ENCODE assay signal across 15 mouse cellular contexts in genomic region chr8:112411968-112412367, GRCm38 (mm10).
DNase-seq lines count a peak whose midpoint lies in the region; ATAC-seq and TF ChIP-seq lines count a peak whose summit lies in the region.
"Had no signal": no experiment of that assay in that cellular context is flagged by ENCODE, and none has a peak within 500 bp of the region (broad histone marks: within the 10 kb centered on the region; RNA-seq: fewer than 3 reads in every experiment).

No protein-coding gene starts in this region.

- H3K27me3 ChIP-seq in liver, postnatal 0 days (ENCODE audit: insufficient read depth, low read length): no peaks in the 10 kb centered on the region
- H3K27me3 ChIP-seq in liver, embryonic 11.5 days (replicated peaks; ENCODE audit: control insufficient read depth, insufficient read depth, low read length): no peaks in the 10 kb centered on the region
- H3K27me3 ChIP-seq: embryonic facial prominence, embryonic 12.5 days; heart, embryonic 13.5 days; hindbrain, embryonic 12.5 days; midbrain, embryonic 13.5 days had no signal

- TF ChIP-seq CTCF in liver, postnatal 0 days (IDR thresholded peaks at IDR 0.05; ENCODE audit: low read depth): 0 out of 2 replicates have a peak, but pooled peaks have one; percentile 12

- WGBS in liver, postnatal 0 days (ENCODE audit: insufficient replicate concordance): 79% methylated on average over 5 of the region's 5 CpGs
- WGBS in liver, embryonic 11.5 days: 79% methylated on average over 5 of the region's 5 CpGs

- no peak overlapping the region for H3K4me2 ChIP-seq in liver, postnatal 0 days (ENCODE audit: low read depth, low read length)
- no peak overlapping the region for H3K4me2 ChIP-seq in liver, embryonic 11.5 days
- H3K4me2 ChIP-seq: embryonic facial prominence, embryonic 12.5 days; heart, embryonic 13.5 days; hindbrain, embryonic 12.5 days; lung, embryonic 14.5 days; midbrain, embryonic 13.5 days had no signal

- DNase-seq in heart, adult 11 months: peak; percentile 46
- DNase-seq in heart, postnatal 10 days: no peak
- no peak for DNase-seq in liver, postnatal 0 days
- no peak for DNase-seq in liver, embryonic 11.5 days (ENCODE audit: low spot score)
- DNase-seq in ES-CJ7 (ENCODE audit: low read depth, low spot score): peak; percentile 51
- DNase-seq in testis, postnatal 14 days (ENCODE audit: low spot score): peak; percentile 54
- DNase-seq in thymus, postnatal 0 days (ENCODE audit: low spot score): no peak

- H3K36me3 ChIP-seq in liver, postnatal 0 days (replicated peaks; ENCODE audit: insufficient read depth, low read length): no peaks in the 10 kb centered on the region
- no peaks in the 10 kb centered on the region for H3K36me3 ChIP-seq in liver, embryonic 11.5 days (ENCODE audit: control insufficient read depth, insufficient read depth, low read length)
- H3K36me3 ChIP-seq: embryonic facial prominence, embryonic 12.5 days; heart, embryonic 13.5 days; hindbrain, embryonic 12.5 days; midbrain, embryonic 13.5 days had no signal

- H3K4me1 ChIP-seq in liver, postnatal 0 days (ENCODE audit: insufficient read depth): no peaks in the 10 kb centered on the region
- H3K4me1 ChIP-seq in liver, embryonic 11.5 days (replicated peaks; ENCODE audit: control insufficient read depth, insufficient read depth, low read length): no peaks in the 10 kb centered on the region
- H3K4me1 ChIP-seq: embryonic facial prominence, embryonic 12.5 days; heart, embryonic 13.5 days; hindbrain, embryonic 12.5 days; midbrain, embryonic 13.5 days had no signal

- ATAC-seq in liver, postnatal 0 days: no peak
- ATAC-seq in liver, embryonic 11.5 days (replicated peaks; ENCODE audit: low FRiP score): no peak
- ATAC-seq: CD4-positive, CD25-positive, alpha-beta regulatory T cell, adult 4 months; forebrain, postnatal 0 days; midbrain, embryonic 13.5 days had no signal

- H3K4me3 ChIP-seq in liver, postnatal 0 days (ENCODE audit: low read depth, low read length): no peak overlapping the region
- H3K4me3 ChIP-seq in liver, embryonic 11.5 days (ENCODE audit: low read depth, low read length): no peak overlapping the region
- H3K4me3 ChIP-seq: embryonic facial prominence, embryonic 12.5 days; heart, embryonic 13.5 days; hindbrain, embryonic 12.5 days; midbrain, embryonic 13.5 days had no signal

- no peak for TF ChIP-seq EP300 in liver, postnatal 0 days (IDR thresholded peaks at IDR 0.05; ENCODE audit: low read depth)

- intact Hi-C loops in heart, postnatal 10 days (cut with DNase I): no loop called here

- H3K9ac ChIP-seq in liver, postnatal 0 days (replicated peaks): no peak overlapping the region
- no peak overlapping the region for H3K9ac ChIP-seq in liver, embryonic 11.5 days (ENCODE audit: low read depth, low read length)
- H3K9ac ChIP-seq: embryonic facial prominence, embryonic 12.5 days; forebrain, postnatal 0 days; heart, embryonic 13.5 days; hindbrain, embryonic 12.5 days; lung, embryonic 14.5 days; midbrain, embryonic 13.5 days had no signal

- no peak overlapping the region for H3K27ac ChIP-seq in liver, postnatal 0 days (ENCODE audit: low read depth)
- H3K27ac ChIP-seq in liver, embryonic 11.5 days (ENCODE audit: low read depth, low read length): no peak overlapping the region
- H3K27ac ChIP-seq: embryonic facial prominence, embryonic 12.5 days; heart, embryonic 13.5 days; hindbrain, embryonic 12.5 days; kidney, postnatal 0 days; midbrain, embryonic 13.5 days had no signal

- no peaks in the 10 kb centered on the region for H3K9me3 ChIP-seq in liver, postnatal 0 days (ENCODE audit: low read length)
- H3K9me3 ChIP-seq in liver, embryonic 11.5 days (ENCODE audit: control insufficient read depth, low read length): peaks cover 11% of the 10 kb centered on the region
- H3K9me3 ChIP-seq: embryonic facial prominence, embryonic 12.5 days; midbrain, embryonic 13.5 days had no signal

Comparison
In these comparisons a context has a peak if more than half of its experiments do, and no peak if none do; other contexts are left out.
1. DNase-seq: peak in heart, adult 11 months (single experiment), ES-CJ7 (single experiment) and testis, postnatal 14 days (single experiment); none in heart, postnatal 10 days (0 of 2), liver, postnatal 0 days (single experiment), liver, embryonic 11.5 days (single experiment) and thymus, postnatal 0 days (single experiment).